Mouse (Mus musculus) limb, embryonic 11.5 days (tissue): ENCODE measurements around the gene Ppara. TPM values are rescaled to one million over a fixed set of nuclear protein-coding genes. Genes with fewer than 3 reads are reported as not detected.

ENCODE experiments used
- ATAC-seq: fragments of 200-750 bp; cut with Nextera tagmentation; 2 replicates; pipeline ENCODE4 v1.8.0; 2017; ENCODE audit warnings: low read depth; ENCODE audit not compliant: insufficient number of reproducible peaks, low FRiP score, low TSS enrichment
- DNase-seq: peaks from one replicate; pipeline ENCODE4 v3.0.0-alpha.2; 2015; ENCODE audit warnings: low spot score
- H3K27ac ChIP-seq: fragments of 300-500 bp; sonication (generic); replicated peaks from 2 replicates; pipeline ENCODE4 v1.5.1; 2014; ENCODE audit warnings: low read depth, mild to moderate bottlenecking, low read length
- H3K27me3 ChIP-seq: fragments of 300-500 bp; sonication (generic); 2 replicates; pipeline ENCODE4 v1.6.1; 2014; ENCODE audit warnings: mild to moderate bottlenecking, low read length, mixed read lengths; ENCODE audit not compliant: control insufficient read depth, insufficient read depth
- H3K36me3 ChIP-seq: fragments of 300-500 bp; sonication (generic); 2 replicates; pipeline ENCODE4 v1.6.1; 2014; ENCODE audit warnings: mild to moderate bottlenecking, low read length, moderate library complexity, mixed read lengths; ENCODE audit not compliant: control insufficient read depth, insufficient read depth
- H3K4me1 ChIP-seq: fragments of 300-500 bp; sonication (generic); 2 replicates; pipeline ENCODE4 v1.6.1; 2014; ENCODE audit warnings: low read length, mixed read lengths; ENCODE audit not compliant: control insufficient read depth, insufficient read depth
- H3K4me2 ChIP-seq: fragments of 300-500 bp; sonication (generic); 2 replicates; pipeline ENCODE4 v1.6.1; 2014; ENCODE audit warnings: low read depth, mild to moderate bottlenecking, moderate library complexity; ENCODE audit not compliant: severe bottlenecking
- H3K4me3 ChIP-seq: fragments of 300-500 bp; sonication (generic); 2 replicates; pipeline ENCODE4 v1.5.1; 2014; ENCODE audit warnings: low read depth, low read length
- H3K9ac ChIP-seq: fragments of 300-500 bp; sonication (generic); 2 replicates; pipeline ENCODE4 v1.6.1; 2014; ENCODE audit warnings: mild to moderate bottlenecking, low read length
- H3K9me3 ChIP-seq: fragments of 300-500 bp; sonication (generic); 2 replicates; pipeline ENCODE4 v1.6.1; 2016; ENCODE audit warnings: low read length; ENCODE audit not compliant: control insufficient read depth
- WGBS: fragments of 180-500 bp; shearing (Covaris S2); extraction: QIAGEN DNeasy Blood & Tissue Kit; methylation state at CpG from one replicate; pipeline ENCODE4 v1.1.7; 2014; 5-methylcytosine and 5-hydroxymethylcytosine counted together
- polyA plus RNA-seq: library from polyadenylated mRNA; unstranded; fragments of >200 nt; fragmentation: Nextera tagmentation; extraction: Ambion mirVana; gene quantifications from 2 replicates; pipeline ENCODE4 v1.2.1, GENCODE M21; 2014

Gene Ppara
- polyA plus RNA-seq, 1 experiment from 2014 or later: 0.91 TPM

DNA sequence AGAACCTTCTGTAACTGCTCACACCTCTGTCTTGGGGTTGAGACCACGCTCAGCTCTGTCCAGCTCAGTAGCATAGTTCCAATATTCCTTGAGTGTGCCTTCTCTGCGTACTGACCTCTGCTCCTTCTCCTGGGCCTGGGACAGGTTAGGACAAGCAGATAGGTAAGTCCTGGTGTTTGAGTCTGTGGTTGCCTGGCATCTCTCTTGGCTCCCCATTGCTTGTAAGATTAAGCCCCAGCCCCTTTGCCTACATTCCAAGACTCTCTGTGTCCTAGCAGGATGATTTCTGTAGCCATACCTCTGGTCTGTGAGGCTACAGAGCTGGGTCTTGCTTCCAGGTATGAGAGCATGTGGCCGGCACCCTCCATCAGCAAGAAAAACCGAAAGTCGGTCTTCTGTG lies 6.6 kb upstream of the Ppara start:
- Histone ChIP-seq H3K27ac (no peak overlapping the region), H3K4me3 (no peak overlapping the region), H3K9me3 (no peaks in the 10 kb centered on the region), H3K9ac (no peak overlapping the region), H3K4me1 (no peaks in the 10 kb centered on the region), H3K4me2 (no peak overlapping the region), H3K36me3 (no peaks in the 10 kb centered on the region), H3K27me3 (peaks cover 16% of the 10 kb centered on the region; the same call in 1 of the 2 replicates)
- DNase-seq: no peak
- no peak for ATAC-seq
- WGBS: 87% methylated on average over 5 of the region's 5 CpGs

DNA sequence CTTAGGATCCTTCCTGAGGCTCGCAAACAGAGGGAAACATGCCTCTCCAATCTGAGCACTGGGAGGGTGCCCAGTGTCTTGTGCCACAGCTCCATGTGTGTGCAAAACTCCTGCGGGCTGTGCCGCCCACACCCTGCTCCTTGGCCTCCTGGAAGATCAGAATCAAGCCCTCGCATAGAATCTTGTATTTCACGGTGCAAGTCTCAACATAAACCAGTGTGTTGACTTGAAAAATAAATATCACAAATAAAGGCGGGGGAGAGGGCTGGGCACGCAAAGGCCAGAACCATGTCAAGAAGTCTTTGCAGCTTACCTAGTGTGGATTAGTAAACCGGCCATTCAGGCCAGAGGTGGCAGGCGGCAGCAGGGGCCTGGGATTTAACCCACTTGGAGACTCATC lies 5.5 kb upstream of the Ppara start:
- Histone ChIP-seq H3K4me1 (no peaks in the 10 kb centered on the region), H3K9me3 (no peaks in the 10 kb centered on the region), H3K4me3 (no peak overlapping the region), H3K36me3 (no peaks in the 10 kb centered on the region), H3K9ac (no peak overlapping the region), H3K27ac (no peak overlapping the region), H3K4me2 (no peak overlapping the region), H3K27me3 (peaks cover 23% of the 10 kb centered on the region)
- 77% methylated on average over 9 of the region's 9 CpGs for WGBS
- DNase-seq (no peak), ATAC-seq (no peak)

DNA sequence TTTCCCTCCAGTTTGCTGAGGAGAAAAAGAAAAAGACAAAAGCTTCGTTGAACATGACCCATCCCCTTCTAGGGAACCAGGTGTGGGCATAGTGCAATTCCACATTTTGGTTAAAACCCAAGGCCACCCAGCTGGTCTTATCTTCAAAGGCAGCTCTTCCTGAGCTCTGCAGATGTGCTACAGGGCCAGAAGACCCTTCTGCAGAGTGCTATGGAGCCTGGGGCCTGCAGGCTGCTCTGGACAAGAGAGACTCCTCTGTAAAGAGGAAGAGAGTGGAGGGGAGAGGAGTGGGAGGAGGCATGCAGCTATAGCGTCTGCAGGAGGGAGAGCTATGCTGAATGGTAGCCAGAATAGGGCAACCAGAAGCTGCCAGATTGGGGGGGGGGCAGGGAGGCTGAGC lies 4.8 kb upstream of the Ppara start:
- Histone ChIP-seq H3K27ac (no peak overlapping the region), H3K27me3 (peaks cover 31% of the 10 kb centered on the region), H3K4me1 (no peaks in the 10 kb centered on the region; the same call in 1 of the 2 replicates), H3K9me3 (no peaks in the 10 kb centered on the region), H3K9ac (no peak overlapping the region), H3K4me2 (no peak overlapping the region), H3K36me3 (no peaks in the 10 kb centered on the region), H3K4me3 (no peak overlapping the region)
- WGBS: 50% methylated on average over 2 of the region's 2 CpGs
- ATAC-seq (no peak), DNase-seq (no peak)

DNA sequence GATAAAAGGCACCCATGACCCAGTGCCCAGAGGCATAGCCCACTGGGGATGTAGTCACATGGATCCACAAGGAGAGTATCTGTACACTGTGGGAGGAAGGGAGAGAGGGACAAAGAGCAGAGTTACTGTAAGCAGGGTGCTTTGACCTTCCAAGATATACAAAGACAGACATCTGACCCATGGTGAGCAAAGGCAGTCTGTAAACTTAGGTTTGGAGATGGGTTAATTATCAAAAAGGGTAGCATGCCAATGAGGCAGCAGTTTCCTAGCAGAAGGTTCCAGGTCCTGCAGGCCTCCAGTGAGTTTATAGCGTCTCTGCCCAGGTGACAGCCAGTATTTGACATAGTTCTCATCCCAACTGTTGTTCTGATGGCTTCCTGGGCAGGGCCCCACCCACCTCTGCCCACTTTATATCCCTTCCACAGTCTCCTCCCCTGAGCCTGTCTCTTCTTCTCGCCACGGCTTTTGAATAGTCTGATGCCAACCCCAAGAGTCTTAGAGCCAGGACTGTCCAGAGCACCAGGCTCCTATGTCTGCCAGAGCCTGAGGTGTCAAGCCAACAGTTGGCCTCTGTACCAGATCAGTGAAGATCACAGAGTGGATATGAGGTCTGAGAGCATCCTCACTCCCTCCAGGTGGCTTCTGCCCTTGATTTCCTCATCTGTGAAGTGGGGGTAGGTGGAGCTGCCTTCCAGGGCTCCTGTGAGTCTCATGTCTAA lies 2.7 kb upstream of the Ppara start:
- DNase-seq (no peak), ATAC-seq (no peak)
- H3K9me3 ChIP-seq: no peaks in the 10 kb centered on the region
- peaks cover 50% of the 10 kb centered on the region for H3K27me3 ChIP-seq
- no peak overlapping the region for H3K27ac ChIP-seq
- H3K36me3 ChIP-seq: no peaks in the 10 kb centered on the region
- 76% methylated on average over 3 of the region's 3 CpGs for WGBS
- no peak overlapping the region for H3K4me2 ChIP-seq
- no peaks in the 10 kb centered on the region; the same call in 1 of the 2 replicates for H3K4me1 ChIP-seq
- H3K9ac ChIP-seq: no peak overlapping the region
- H3K4me3 ChIP-seq: no peak overlapping the region

DNA sequence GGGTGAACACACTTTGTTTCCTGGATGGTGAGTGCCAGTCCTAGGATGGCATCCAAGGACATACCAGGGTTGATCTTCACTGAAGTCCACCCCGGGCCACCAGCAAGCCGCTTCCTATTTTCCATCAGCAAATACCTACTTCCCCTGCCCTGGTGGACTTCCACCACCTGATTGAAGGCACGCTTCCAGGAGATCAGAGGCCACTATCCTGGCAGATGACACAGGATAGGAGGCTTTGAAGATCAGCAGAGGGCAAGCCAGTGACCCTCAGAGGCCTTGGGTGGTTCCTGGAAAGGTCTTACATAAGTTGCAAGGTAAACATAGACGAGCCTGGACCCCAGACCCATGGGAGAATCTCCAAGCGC lies 2.2 kb upstream of the Ppara start:
- Histone ChIP-seq H3K27ac (no peak overlapping the region), H3K27me3 (peaks cover 54% of the 10 kb centered on the region), H3K4me3 (no peak overlapping the region), H3K9me3 (no peaks in the 10 kb centered on the region), H3K4me2 (no peak overlapping the region), H3K9ac (no peak overlapping the region), H3K36me3 (no peaks in the 10 kb centered on the region), H3K4me1 (no peaks in the 10 kb centered on the region; the same call in 1 of the 2 replicates)
- DNase-seq: no peak
- 73% methylated on average over 5 of the region's 5 CpGs for WGBS
- ATAC-seq: no peak

DNA sequence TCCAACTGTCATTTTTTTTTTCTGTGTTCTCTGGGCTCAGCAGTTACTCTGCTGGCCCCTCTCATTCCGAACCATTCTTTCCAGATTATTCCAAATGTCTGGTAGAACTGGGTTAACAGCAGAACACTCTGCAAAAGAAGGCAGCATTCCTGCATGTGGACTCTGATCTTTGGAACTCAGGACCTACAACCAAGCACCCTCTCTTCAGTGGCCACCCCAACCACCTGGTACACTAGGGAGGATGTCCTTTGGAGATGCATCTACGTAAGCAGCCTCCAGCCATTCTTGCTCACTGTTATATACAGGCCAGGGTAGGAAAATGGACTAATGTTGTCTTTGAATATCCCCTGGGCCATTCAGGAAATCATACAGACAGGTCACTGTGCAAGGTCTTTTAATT lies 1.1 kb upstream of the Ppara start:
- Histone ChIP-seq H3K27ac (no peak overlapping the region), H3K36me3 (no peaks in the 10 kb centered on the region), H3K27me3 (peaks cover 54% of the 10 kb centered on the region), H3K4me1 (no peaks in the 10 kb centered on the region; the same call in 1 of the 2 replicates), H3K4me2 (no peak overlapping the region), H3K4me3 (no peak overlapping the region), H3K9ac (no peak overlapping the region), H3K9me3 (no peaks in the 10 kb centered on the region)
- ATAC-seq (no peak), DNase-seq (no peak)
- 84% methylated on average over 2 of the region's 2 CpGs for WGBS

DNA sequence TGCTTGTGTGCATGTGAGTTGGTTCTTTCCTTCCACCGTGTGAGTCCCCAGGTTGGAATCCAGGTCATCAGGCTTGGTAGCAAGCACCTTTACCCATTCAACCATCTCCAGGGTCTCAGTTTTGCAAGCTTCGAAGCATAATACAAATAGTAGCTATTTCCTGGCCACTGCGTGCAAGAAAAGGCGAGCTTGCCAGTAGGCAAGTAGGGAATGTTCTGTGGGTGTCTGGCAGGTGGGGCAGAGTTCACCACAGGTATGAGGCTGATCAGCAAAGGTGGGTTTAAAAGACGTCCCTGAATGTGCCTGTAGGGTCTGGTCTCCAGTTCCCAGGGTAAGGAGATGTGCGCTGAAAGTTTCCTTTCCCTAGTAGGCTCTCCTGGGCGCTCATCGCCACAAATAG lies 635 bp upstream of the Ppara start:
- peak overlapping the region; percentile 54; the same call in 1 of the 2 replicates for H3K4me3 ChIP-seq
- H3K9ac ChIP-seq: no peak overlapping the region
- no peak overlapping the region for H3K4me2 ChIP-seq
- H3K36me3 ChIP-seq: no peaks in the 10 kb centered on the region
- H3K4me1 ChIP-seq: no peaks in the 10 kb centered on the region; the same call in 1 of the 2 replicates
- WGBS: 43% methylated on average over 8 of the region's 8 CpGs
- DNase-seq (no peak), ATAC-seq (no peak)
- no peaks in the 10 kb centered on the region for H3K9me3 ChIP-seq
- H3K27ac ChIP-seq: no peak overlapping the region
- H3K27me3 ChIP-seq: peaks cover 54% of the 10 kb centered on the region

DNA sequence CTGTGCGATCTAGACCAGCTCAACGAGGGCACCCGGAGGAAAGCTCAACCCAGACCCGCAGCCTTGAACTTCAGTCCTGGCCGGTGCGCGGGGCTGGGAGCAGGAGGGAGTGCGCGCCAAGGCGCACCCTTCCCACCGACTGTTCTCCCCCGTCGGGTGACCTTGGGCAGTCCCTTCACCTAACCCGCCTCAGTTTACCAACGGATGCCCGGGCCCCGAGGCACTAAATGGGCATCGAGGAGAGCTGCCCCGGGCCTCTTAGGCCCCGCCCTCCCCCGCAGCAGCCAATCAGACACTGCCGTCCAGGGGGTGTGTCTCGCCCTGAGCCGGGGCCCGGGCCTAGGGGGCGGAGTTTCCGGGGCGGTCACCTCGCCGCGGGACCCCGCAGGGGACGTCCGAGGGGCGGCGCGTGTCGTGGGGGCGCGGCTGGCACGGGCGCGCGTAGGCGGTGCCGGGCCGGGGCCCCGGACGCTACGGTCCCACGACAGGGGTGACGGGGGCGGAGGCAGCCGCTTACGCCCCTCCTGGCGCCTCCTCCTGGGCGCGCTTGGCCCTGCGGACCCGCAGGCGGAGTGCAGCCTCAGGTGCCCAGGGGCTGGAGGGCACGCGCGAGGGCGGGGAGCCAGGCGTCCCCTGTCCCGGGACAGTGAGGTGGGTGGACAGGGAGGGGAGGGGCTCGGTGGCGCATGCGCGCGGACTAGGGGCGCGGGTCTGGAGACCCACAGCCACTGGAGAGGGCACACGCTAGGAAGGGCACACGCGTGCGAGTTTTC lies 466 bp downstream of the Ppara start:
- Histone ChIP-seq H3K27ac (no peak overlapping the region), H3K4me1 (no peaks in the 10 kb centered on the region; the same call in 1 of the 2 replicates), H3K4me3 (peak overlapping the region; percentile 54), H3K4me2 (peak overlapping the region; percentile 80), H3K36me3 (no peaks in the 10 kb centered on the region), H3K27me3 (peaks cover 51% of the 10 kb centered on the region), H3K9ac (peak overlapping the region; percentile 44), H3K9me3 (no peaks in the 10 kb centered on the region)
- DNase-seq: peak; percentile 85
- whole genome bisulfite sequencing: 1% methylated on average over 75 of the region's 78 CpGs
- peak; percentile 90 for ATAC-seq
